Mouse (Mus musculus) WW6 (cell line): ENCODE data around the gene Trib3.

ENCODE experiments used
- DNase-seq: peaks from one replicate; pipeline ENCODE4 v3.0.0-alpha.2; 2013; ENCODE audit warnings: low read depth, low spot score

Trib3 gene

DNA sequence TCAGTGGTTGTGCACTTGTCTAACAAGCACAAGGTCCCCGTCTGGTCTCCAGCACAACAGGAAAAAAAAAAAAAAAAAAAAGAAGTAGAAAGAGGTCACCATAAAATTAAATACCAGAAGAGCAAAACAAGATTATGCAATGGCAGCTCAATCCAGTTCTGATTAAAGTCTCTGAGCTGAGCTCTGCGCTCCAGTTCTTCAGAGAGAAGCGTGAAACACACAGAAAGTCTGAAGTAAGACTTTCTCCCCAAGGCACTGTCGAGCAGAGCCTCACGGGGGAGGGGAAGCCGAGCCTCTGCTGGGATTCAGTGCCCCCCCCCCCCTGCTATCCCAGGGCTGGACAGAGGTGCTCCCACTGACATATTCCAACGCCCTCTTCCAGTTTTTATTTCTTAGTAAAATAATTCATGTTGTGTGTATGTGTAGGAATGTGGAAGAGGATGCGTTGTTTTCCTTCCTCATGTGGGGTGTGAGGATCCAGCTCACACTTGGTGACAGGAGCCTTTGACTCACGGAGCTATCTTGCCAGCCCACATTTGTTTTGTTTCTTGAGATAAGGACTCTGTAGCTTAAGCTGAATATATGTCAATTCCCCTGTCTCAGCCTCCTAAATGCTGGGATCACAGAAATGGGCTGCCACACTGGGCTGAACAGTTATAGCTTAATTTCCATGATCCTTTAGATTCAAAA is 3.1 kb upstream of the Trib3 start:
- DNase-seq: no peak

DNA sequence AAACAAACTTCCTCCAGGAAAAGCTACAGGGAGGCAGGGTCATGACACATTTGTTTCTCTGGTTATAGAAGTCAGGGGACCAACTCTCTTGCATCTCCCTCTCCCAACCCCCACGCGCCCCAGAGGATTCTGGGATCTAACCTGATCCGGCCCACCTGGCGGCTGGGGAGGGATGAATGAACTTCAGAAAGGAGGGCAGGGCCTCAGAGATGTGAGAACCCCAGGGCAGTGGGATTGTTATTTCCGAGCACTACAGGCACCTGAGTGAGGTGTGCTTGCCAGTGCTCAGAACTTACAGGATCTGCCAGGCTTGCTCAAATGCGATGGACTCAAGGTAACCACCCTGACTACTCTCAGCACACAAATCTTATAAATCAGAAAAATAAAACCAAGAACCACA is 1.6 kb upstream of the Trib3 start:
- no peak for DNase-seq

- DNase-seq: no peak
These were observed 1.1 kb upstream of the Trib3 start for GRCm38 (mm10) chr2:152344909-152345308.

- DNase-seq: no peak
These were observed 529 bp upstream of the Trib3 start for GRCm38 (mm10) chr2:152344361-152344760.

DNA sequence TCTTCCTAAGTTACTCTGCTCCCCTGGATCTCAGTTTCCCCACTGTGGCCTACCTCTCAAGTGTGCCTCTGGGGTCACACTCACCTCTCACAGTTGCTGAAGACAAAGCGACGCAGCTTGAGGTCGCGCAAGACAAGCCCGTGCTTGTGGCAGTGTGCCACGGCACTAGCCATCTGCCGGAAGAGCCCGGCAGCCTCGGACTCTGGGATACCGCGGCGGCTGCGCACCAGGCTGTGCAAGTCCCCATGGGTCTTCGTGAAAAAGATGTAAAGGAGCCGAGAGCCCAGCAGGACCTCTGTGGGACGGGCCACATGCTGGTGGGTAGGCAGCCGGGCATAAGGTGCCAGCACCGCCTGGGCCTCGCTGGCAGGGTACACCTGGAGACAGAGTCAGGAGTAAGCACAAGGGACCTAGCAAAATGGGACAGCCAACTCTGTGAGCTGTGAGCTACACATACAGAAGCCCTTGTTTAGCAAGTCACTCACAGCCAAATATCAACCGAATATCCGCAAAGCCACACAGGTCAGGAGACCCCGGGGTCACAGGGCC is 4.1 kb downstream of the Trib3 start:
- DNase-seq: no peak

GRCm38 (mm10) chr2:152338319-152338718 is 5.5 kb downstream of the Trib3 start:
- DNase-seq: no peak

GRCm38 (mm10) chr2:152337591-152338212 is 6.1 kb downstream of the Trib3 start:
- DNase-seq: no peak

DNA sequence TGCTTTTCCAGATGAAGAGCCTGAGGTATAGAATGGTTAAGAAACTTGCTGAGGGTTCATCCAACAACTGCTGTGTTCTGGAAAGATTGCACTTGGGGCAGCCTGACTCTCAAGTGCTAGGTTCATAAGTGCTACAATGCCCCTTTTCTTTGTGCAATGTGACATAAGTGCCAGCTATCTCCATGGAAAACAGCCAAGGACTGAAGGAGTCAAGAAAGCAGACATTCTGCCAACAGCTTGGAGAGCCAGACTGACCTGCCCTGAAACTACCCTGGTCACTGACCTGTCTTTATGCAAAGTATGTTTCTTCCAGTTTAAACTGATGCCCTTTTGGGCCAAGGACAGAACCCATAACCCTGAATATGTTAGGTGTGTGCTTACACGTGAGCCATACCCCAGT is 7.0 kb downstream of the Trib3 start:
- DNase-seq: no peak

DNA sequence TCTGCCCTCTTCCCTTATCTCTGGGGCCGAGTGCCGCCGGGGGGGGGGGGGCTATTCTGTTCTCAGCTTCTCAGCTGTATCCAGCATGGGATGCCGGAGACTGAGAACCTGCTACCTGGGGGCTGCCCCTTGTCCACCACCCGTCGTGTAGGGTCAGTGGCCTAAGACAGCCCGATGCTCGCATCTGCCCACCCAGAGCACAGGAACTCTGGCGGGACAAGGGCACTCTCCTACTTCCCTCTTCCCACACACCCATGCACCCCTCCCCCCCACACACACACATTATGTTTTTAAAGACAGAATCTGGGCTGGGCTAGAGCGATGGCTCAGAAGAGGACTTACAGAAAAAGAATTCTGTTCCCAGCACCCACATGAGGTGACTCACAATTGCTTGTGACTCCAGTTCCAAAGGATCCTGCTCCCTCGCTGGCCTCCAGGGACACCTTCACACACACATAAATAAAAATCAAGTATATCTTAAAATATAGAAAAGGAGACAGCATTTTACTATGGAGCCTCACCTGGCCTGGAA is 8.5 kb downstream of the Trib3 start:
- DNase-seq: no peak

GRCm38 (mm10) chr2:152333345-152334006 is 10.4 kb downstream of the Trib3 start:
- no peak for DNase-seq

DNA sequence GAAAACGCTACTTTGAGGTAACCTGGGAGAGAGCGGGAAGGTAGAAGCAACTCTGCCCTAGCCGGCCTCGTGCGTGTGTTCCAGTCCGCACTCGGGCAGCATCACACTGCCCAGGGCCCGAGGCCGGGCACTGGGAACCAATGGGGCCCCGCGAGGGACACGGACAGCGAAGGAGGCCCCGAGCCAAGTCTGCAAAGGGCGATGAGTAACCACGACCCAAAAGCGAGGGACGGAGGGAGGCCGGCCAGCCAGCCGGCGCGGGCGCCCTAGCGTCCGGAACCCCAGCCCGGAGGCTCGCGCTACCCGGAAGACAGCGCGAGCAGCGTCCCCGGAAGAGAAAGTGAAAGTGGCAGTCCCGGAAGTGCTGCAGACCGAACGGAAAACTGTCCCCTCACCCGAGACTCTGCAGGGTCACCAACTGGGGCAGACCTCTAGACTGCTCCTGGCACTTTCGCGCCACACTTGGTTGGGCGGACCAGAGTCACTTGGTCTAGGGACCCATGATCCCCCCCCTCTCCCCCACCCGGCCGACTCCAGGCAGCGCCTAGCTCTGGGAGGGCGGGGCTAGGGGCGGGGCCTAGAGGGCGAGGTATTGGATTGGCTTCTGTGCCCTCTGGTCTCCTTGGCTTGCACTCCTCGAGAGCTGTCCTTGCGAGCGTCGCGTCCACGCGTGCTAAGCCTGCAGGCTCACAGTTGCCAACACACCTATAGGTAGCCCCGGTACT is 11.6 kb downstream of the Trib3 start, which contains the start of gene Rbck1:
TSS of gene Rbck1 (minus strand) at position 553 of the 725 bp plus-strand sequence.
- peak; percentile 81 for DNase-seq

DNA sequence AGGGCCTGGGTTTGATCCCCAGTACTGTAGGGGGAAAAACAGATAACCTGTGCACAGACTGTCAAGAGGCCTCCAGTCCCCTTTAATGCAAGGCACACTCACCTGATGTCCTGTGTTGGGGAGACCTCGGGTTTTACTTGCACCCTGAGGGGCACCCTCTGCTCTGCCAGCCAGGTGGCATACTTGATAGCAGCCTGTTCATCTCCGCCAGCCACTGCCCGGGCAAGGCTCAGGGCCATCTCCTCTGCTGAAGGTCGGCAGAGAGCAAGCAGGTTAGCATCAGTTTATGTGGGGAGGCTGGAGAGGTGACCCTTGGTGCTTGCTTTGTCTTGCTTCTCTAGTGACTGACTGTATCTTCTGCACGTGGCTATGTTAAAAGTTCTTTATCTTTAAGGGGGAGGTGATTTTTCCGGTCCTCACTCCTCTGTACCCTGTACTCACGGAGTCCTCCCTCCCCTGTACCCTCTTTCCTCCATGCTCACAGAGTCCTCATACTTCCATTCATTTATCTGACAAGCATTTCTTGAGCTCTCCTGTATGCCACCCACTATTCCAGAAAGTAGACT is 12.9 kb downstream of the Trib3 start:
- no peak for DNase-seq

DNA sequence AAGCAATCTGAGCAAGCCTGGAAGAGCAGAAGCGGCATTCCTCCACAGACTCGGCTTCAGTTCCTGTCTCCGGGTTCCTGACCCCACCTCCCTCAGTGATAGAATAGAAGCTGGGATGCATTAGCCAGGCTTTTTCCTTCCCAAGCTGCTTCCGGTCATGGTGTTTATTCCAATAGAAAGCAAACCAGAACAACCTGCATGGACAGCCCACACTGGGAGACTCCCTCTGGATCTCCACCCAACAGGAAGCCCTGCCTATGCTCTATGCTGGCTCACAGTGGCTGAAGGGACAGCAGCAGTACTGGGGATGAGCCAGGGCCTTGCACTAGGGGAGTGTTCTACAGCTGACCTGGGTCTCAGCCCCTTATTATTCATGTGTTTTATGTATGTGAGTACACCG is 15.9 kb downstream of the Trib3 start:
- DNase-seq: no peak

GRCm38 (mm10) chr2:152326654-152327053 is 17.2 kb downstream of the Trib3 start:
- DNase-seq: no peak

- no peak for DNase-seq
These were observed 17.7 kb downstream of the Trib3 start for GRCm38 (mm10) chr2:152326157-152326556.

DNA sequence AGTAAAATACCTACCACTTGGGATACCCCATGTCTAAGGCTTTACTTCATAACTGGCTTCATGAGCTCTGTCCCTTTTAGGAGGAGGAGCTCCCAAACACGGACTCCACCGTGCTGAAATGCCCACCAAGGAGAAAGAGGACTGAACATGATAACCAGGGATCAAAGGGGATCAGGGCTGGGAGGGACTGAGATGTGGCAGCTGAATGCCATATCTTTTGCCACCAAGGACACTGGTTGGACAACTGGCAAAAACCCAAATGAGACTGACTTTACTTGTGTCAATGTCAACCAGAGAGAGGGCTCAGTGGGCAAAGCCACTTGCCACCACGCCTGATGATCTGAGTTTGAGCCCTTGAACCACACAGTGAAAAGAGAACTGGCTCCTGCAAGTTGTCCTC is 19.0 kb downstream of the Trib3 start:
- no peak for DNase-seq

GRCm38 (mm10) chr2:152323971-152324370 is 19.9 kb downstream of the Trib3 start:
- no peak for DNase-seq

DNA sequence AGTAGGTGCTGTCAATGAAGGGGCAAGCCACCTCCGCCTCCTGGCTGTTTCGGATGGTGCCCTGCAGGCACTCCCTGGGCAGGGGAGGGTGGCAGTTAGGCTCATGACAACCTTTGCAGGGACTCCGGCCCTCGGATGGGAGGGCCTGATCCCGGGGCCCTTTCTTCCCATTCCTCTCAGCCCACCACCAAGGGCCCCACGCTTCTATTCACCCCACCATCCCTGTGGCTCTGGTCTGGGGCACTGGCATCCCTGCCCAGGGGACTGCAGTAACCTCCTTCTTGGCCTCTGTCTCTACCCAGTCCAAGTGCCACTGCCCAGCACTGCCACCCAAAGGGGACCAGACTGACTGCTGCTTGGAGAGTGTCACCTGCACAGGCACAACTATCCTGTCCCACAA is 21.6 kb downstream of the Trib3 start:
- no peak for DNase-seq

GRCm38 (mm10) chr2:152321558-152321957 is 22.3 kb downstream of the Trib3 start:
- DNase-seq: no peak

DNA sequence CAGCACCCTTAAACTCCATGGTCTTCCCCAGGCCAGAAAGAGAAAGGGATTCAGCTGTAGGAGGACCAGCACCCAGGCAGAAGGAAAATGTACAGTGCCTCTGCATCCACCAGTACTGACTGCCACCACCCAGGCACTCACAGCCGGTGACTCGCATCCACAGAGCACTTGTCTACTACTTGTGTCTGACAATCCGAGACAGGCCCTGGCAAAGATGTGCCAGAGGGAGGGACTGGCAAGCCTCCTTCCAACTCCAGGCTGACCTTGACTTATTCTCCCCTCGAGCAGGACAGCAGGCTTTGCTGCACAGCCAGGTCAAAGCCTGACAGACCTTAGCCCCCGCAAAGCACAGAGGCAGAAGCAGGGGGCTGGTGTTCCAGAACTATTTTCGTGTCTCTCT is 26.8 kb downstream of the Trib3 start:
- DNase-seq: no peak

- no peak for DNase-seq
These were observed 29.9 kb downstream of the Trib3 start for GRCm38 (mm10) chr2:152313926-152314325.
